In genomic region chr8:71723047-71723551, GRCm38 (mm10) we compare ENCODE assay signal across 11 mouse cellular contexts. TPM values are rescaled to one million over a fixed set of nuclear protein-coding genes. Genes with fewer than 3 reads are reported as not detected.
DNase-seq lines count a peak whose midpoint lies in the region; ATAC-seq and TF ChIP-seq lines count a peak whose summit lies in the region.
"Had no signal": no experiment of that assay in that cellular context is flagged by ENCODE, and none has a peak within 500 bp of the region (broad histone marks: within the 10 kb centered on the region; RNA-seq: fewer than 3 reads in every experiment).

No protein-coding gene starts in this region.

- peak; percentile 78 to 81 for ATAC-seq in hematopoietic stem cell, adult 5-6 weeks (replicated peaks in 1 of 2; ENCODE audit: insufficient read depth in 1 of 2, low FRiP score in 2 of 2, low TSS enrichment in 1 of 2, low read depth in 1 of 2, poor library complexity in 2 of 2, severe bottlenecking in 2 of 2)
- peak; percentile 62 for ATAC-seq in monocyte, adult 5-6 weeks (replicated peaks; ENCODE audit: insufficient number of reproducible peaks, low FRiP score, low TSS enrichment, poor library complexity, severe bottlenecking)

- no peak for DNase-seq in layer of hippocampus, adult 2 months (ENCODE audit: low spot score in 2 of 2)
- no peak for DNase-seq in layer of hippocampus, adult 9-10 months (ENCODE audit: low spot score)
- DNase-seq in thymus, postnatal 36 days = peak; percentile 84 to 91
- no peak for DNase-seq in embryo, embryonic 10.5 days (ENCODE audit: low spot score)
- no peak for DNase-seq in right cerebral cortex, adult 2 months (ENCODE audit: low spot score in 2 of 2)
- DNase-seq in gastrocnemius, adult 2 months = no peak
- DNase-seq: lung, embryonic 14.5 days had no signal

- intact Hi-C loops in gastrocnemius, adult 2 months (cut with DNase I) = no loop called here

- no peak for TF ChIP-seq CTCF in layer of hippocampus, adult 2 months (conservative IDR thresholded peaks at IDR 0.05)
- TF ChIP-seq CTCF in gastrocnemius, adult 2 months (IDR thresholded peaks at IDR 0.05) = no peak

- peak overlapping the region; percentile 23; the same call in 1 of the 2 replicates for H3K27ac ChIP-seq in layer of hippocampus, adult 2 months
- H3K27ac ChIP-seq in gastrocnemius, adult 2 months = no peak overlapping the region
- H3K27ac ChIP-seq: embryonic facial prominence, embryonic 13.5 days; kidney, embryonic 15.5 days had no signal

- H3K4me3 ChIP-seq in layer of hippocampus, adult 2 months = no peak overlapping the region
- H3K4me3 ChIP-seq in gastrocnemius, adult 2 months = no peak overlapping the region
- H3K4me3 ChIP-seq: embryonic facial prominence, embryonic 13.5 days; kidney, embryonic 15.5 days had no signal

RNA-seq across cellular contexts. Expression of gene Fcho1, which starts 2.4 kb away (rescaled TPM):
- total RNA-seq in layer of hippocampus, adult 2 months (2021) = 100 to 1,000 TPM; 101 to 112 TPM
- 90.7 and 99.4 TPM in 2 replicates for total RNA-seq in hematopoietic stem cell, adult 5-6 weeks (2017)
- total RNA-seq in monocyte, adult 5-6 weeks (2017) = 17.3 to 92.4 TPM (median 17.6 TPM) in 3 replicates
- total RNA-seq in gastrocnemius, adult 2 months (2021) = not detected

RNA-seq across cellular contexts. Expression of gene B3gnt3, which starts 21.5 kb away (rescaled TPM):
- total RNA-seq in layer of hippocampus, adult 2 months (2021) = under 1 TPM; 0.72 to 0.81 TPM
- total RNA-seq in hematopoietic stem cell, adult 5-6 weeks (2017) = 1.3 TPM in 2 replicates
- 0.29 to 0.75 TPM in 2 of 3 replicates, not detected in the other for total RNA-seq in monocyte, adult 5-6 weeks (2017)
- 1 to 10 TPM; 2.1 to 2.9 TPM for total RNA-seq in gastrocnemius, adult 2 months (2021)

RNA-seq across cellular contexts. Expression of gene Insl3, which starts 34.1 kb away (rescaled TPM):
- total RNA-seq in layer of hippocampus, adult 2 months (2021) = 1 to 10 TPM in 1 of 2 experiments, not detected in 1; 2.1 TPM
- total RNA-seq in hematopoietic stem cell, adult 5-6 weeks (2017) = 6.2 and 8.9 TPM in 2 replicates
- total RNA-seq in monocyte, adult 5-6 weeks (2017) = 14.1 TPM in 1 of 3 replicates, not detected in the others
- total RNA-seq in gastrocnemius, adult 2 months (2021) = 1 to 10 TPM in 1 of 2 experiments, not detected in 1; 1.4 TPM

RNA-seq across cellular contexts. Expression of gene Jak3, which starts 47.0 kb away (rescaled TPM):
- 1 to 10 TPM; 5.3 TPM for total RNA-seq in layer of hippocampus, adult 2 months (2021)
- total RNA-seq in hematopoietic stem cell, adult 5-6 weeks (2017) = 32.8 and 34.1 TPM in 2 replicates
- 7.1 to 25.6 TPM (median 11.2 TPM) in 3 replicates for total RNA-seq in monocyte, adult 5-6 weeks (2017)
- total RNA-seq in gastrocnemius, adult 2 months (2021) = 1 to 10 TPM; 2.1 to 2.5 TPM

RNA-seq across cellular contexts. Expression of gene Unc13a, which starts 51.5 kb away (rescaled TPM):
- 100 to 1,000 TPM; 263 to 264 TPM for total RNA-seq in layer of hippocampus, adult 2 months (2021)
- 2.6 and 3.6 TPM in 2 replicates for total RNA-seq in hematopoietic stem cell, adult 5-6 weeks (2017)
- total RNA-seq in monocyte, adult 5-6 weeks (2017) = 0.21 to 0.97 TPM (median 0.29 TPM) in 3 replicates
- total RNA-seq in gastrocnemius, adult 2 months (2021) = not detected

Comparison
In these comparisons a context has a peak if more than half of its experiments do, and no peak if none do; other contexts are left out.
1. DNase-seq: peak in thymus, postnatal 36 days (2 of 2); none in layer of hippocampus, adult 2 months (0 of 2), layer of hippocampus, adult 9-10 months (single experiment), embryo, embryonic 10.5 days (single experiment), right cerebral cortex, adult 2 months (0 of 2) and gastrocnemius, adult 2 months (single experiment).
2. RNA of gene Fcho1, which starts 2.4 kb away (total RNA-seq): 101 to 112 TPM in layer of hippocampus, adult 2 months, 90.7 to 99.4 TPM in hematopoietic stem cell, adult 5-6 weeks and 17.3 to 92.4 TPM in monocyte, adult 5-6 weeks; not detected in gastrocnemius, adult 2 months; every median in the first group is over 10 times any median in the second.